Mouse (Mus musculus) embryonic facial prominence, embryonic 15.5 days (tissue): ENCODE results near the gene Psen2. TPM values are rescaled to one million over a fixed set of nuclear protein-coding genes. Genes with fewer than 3 reads are reported as not detected.

Experiments used
- ATAC-seq: fragments of 200-750 bp; cut with Nextera tagmentation; 2 replicates; pipeline ENCODE4 v1.8.0; 2017; ENCODE audit warnings: low read depth, moderate TSS enrichment; ENCODE audit not compliant: insufficient number of reproducible peaks, low FRiP score, low TSS enrichment
- H3K27ac ChIP-seq: fragments of 300-500 bp; sonication (generic); replicated peaks from 2 replicates; pipeline ENCODE4 v1.5.1; 2015; ENCODE audit warnings: mild to moderate bottlenecking, inconsistent platforms
- H3K27me3 ChIP-seq: fragments of 300-500 bp; sonication (generic); 2 replicates; pipeline ENCODE4 v1.6.1; 2015; ENCODE audit warnings: inconsistent platforms
- H3K36me3 ChIP-seq: fragments of 300-500 bp; sonication (generic); 2 replicates; pipeline ENCODE4 v1.6.1; 2015; ENCODE audit warnings: mild to moderate bottlenecking, inconsistent platforms
- H3K4me1 ChIP-seq: fragments of 300-500 bp; sonication (generic); 2 replicates; pipeline ENCODE4 v1.6.1; 2015; ENCODE audit warnings: inconsistent platforms
- H3K4me2 ChIP-seq: fragments of 300-500 bp; sonication (generic); replicated peaks from 2 replicates; pipeline ENCODE4 v1.6.1; 2015; ENCODE audit warnings: mild to moderate bottlenecking, inconsistent platforms
- H3K4me3 ChIP-seq: fragments of 300-500 bp; sonication (generic); replicated peaks from 2 replicates; pipeline ENCODE4 v1.5.1; 2015; ENCODE audit warnings: mild to moderate bottlenecking, inconsistent platforms
- H3K9ac ChIP-seq: fragments of 300-500 bp; sonication (generic); 2 replicates; pipeline ENCODE4 v1.6.1; 2015; ENCODE audit warnings: inconsistent platforms
- H3K9me3 ChIP-seq: fragments of 300-500 bp; sonication (generic); replicated peaks from 2 replicates; pipeline ENCODE4 v1.6.1; 2016; ENCODE audit warnings: inconsistent platforms
- WGBS: fragments of 180-500 bp; shearing (Covaris S2); methylation state at CpG from one replicate; pipeline ENCODE4 v1.1.7; 2015; 5-methylcytosine and 5-hydroxymethylcytosine counted together
- polyA plus RNA-seq: library from polyadenylated mRNA; unstranded; fragments of >200 nt; fragmentation: Nextera tagmentation; extraction: Ambion mirVana; gene quantifications from 2 replicates; pipeline ENCODE4 v1.2.1, GENCODE M21; 2015

The Psen2 gene
- polyA plus RNA-seq, 1 experiment from 2014 or later = 24.6 TPM

GRCm38 (mm10) chr1:180257446-180257845, 5.8 kb downstream of the Psen2 start:
- no peak overlapping the region for H3K9ac ChIP-seq
- H3K4me2 ChIP-seq = no peak overlapping the region
- H3K27me3 ChIP-seq = no peaks in the 10 kb centered on the region
- H3K9me3 ChIP-seq = no peaks in the 10 kb centered on the region
- no peak overlapping the region for H3K4me3 ChIP-seq
- H3K36me3 ChIP-seq = no peaks in the 10 kb centered on the region
- H3K4me1 ChIP-seq = peaks cover 13% of the 10 kb centered on the region
- 87% methylated on average over 6 of the region's 6 CpGs for WGBS
- H3K27ac ChIP-seq = no peak overlapping the region
- no peak for ATAC-seq

- no peaks in the 10 kb centered on the region for H3K36me3 ChIP-seq
- peak overlapping the region; percentile 97 for H3K4me2 ChIP-seq
- peaks cover 13% of the 10 kb centered on the region for H3K4me1 ChIP-seq
- no peak for ATAC-seq
- no peak overlapping the region for H3K27ac ChIP-seq
- 0 out of 2 replicates have a peak overlapping the region, but pooled peaks have one; percentile 33 for H3K9ac ChIP-seq
- no peaks in the 10 kb centered on the region for H3K27me3 ChIP-seq
- 53% methylated on average over 4 of the region's 4 CpGs for WGBS
- no peaks in the 10 kb centered on the region for H3K9me3 ChIP-seq
- peak overlapping the region; percentile 88 for H3K4me3 ChIP-seq
These were observed 6.4 kb downstream of the Psen2 start for GRCm38 (mm10) chr1:180256866-180257265.

GRCm38 (mm10) chr1:180256138-180256674, 7.0 kb downstream of the Psen2 start:
- no peaks in the 10 kb centered on the region for H3K27me3 ChIP-seq
- H3K36me3 ChIP-seq = no peaks in the 10 kb centered on the region
- peak overlapping the region; percentile 88 for H3K4me3 ChIP-seq
- H3K27ac ChIP-seq = peak overlapping the region; percentile 80
- H3K9ac ChIP-seq = peak overlapping the region; percentile 72
- WGBS = under 1% methylated on average over 39 of the region's 39 CpGs
- ATAC-seq = peak; percentile 94
- peak overlapping the region; percentile 97 for H3K4me2 ChIP-seq
- peaks cover 13% of the 10 kb centered on the region for H3K4me1 ChIP-seq
- no peaks in the 10 kb centered on the region for H3K9me3 ChIP-seq

- H3K4me2 ChIP-seq = peak overlapping the region; percentile 97
- peak overlapping the region; percentile 72 for H3K9ac ChIP-seq
- no peaks in the 10 kb centered on the region for H3K27me3 ChIP-seq
- 2% methylated on average over 29 of the region's 33 CpGs for WGBS
- no peaks in the 10 kb centered on the region for H3K36me3 ChIP-seq
- H3K4me1 ChIP-seq = peaks cover 13% of the 10 kb centered on the region
- no peaks in the 10 kb centered on the region for H3K9me3 ChIP-seq
- peak overlapping the region; percentile 80 for H3K27ac ChIP-seq
- peak overlapping the region; percentile 88 for H3K4me3 ChIP-seq
- ATAC-seq = peak; percentile 71
These were observed 7.7 kb downstream of the Psen2 start for GRCm38 (mm10) chr1:180255294-180256117.

- ATAC-seq = no peak
- no peak overlapping the region for H3K27ac ChIP-seq
- no peak overlapping the region for H3K4me2 ChIP-seq
- no peaks in the 10 kb centered on the region for H3K36me3 ChIP-seq
- peaks cover 22% of the 10 kb centered on the region for H3K4me1 ChIP-seq
- WGBS = 87% methylated on average over 5 of the region's 5 CpGs
- H3K9ac ChIP-seq = no peak overlapping the region
- no peaks in the 10 kb centered on the region for H3K27me3 ChIP-seq
- no peak overlapping the region for H3K4me3 ChIP-seq
- H3K9me3 ChIP-seq = no peaks in the 10 kb centered on the region
These were observed 8.9 kb downstream of the Psen2 start for GRCm38 (mm10) chr1:180254316-180254715.

- H3K4me1 ChIP-seq = peaks cover 22% of the 10 kb centered on the region
- no peaks in the 10 kb centered on the region for H3K36me3 ChIP-seq
- H3K4me3 ChIP-seq = no peak overlapping the region
- H3K9me3 ChIP-seq = no peaks in the 10 kb centered on the region
- H3K27me3 ChIP-seq = no peaks in the 10 kb centered on the region
- no peak overlapping the region for H3K27ac ChIP-seq
- no peak overlapping the region for H3K9ac ChIP-seq
- H3K4me2 ChIP-seq = no peak overlapping the region
- WGBS = 81% methylated on average over 11 of the region's 11 CpGs
- no peak for ATAC-seq
These were observed 10.5 kb downstream of the Psen2 start for GRCm38 (mm10) chr1:180252656-180253190.

GRCm38 (mm10) chr1:180251176-180252048, 11.8 kb downstream of the Psen2 start:
- Histone ChIP-seq H3K4me1 (peaks cover 22% of the 10 kb centered on the region), H3K9ac (no peak overlapping the region), H3K9me3 (no peaks in the 10 kb centered on the region), H3K36me3 (no peaks in the 10 kb centered on the region), H3K27me3 (no peaks in the 10 kb centered on the region), H3K27ac (no peak overlapping the region), H3K4me2 (no peak overlapping the region), H3K4me3 (no peak overlapping the region)
- no peak for ATAC-seq
- 59% methylated on average over 10 of the region's 10 CpGs for WGBS

- Histone ChIP-seq H3K27ac (peak overlapping the region; percentile 17; the same call in 1 of the 2 replicates), H3K4me1 (peaks cover 18% of the 10 kb centered on the region), H3K9me3 (no peaks in the 10 kb centered on the region), H3K27me3 (no peaks in the 10 kb centered on the region), H3K36me3 (no peaks in the 10 kb centered on the region), H3K4me3 (no peak overlapping the region; the same call in 1 of the 2 replicates), H3K9ac (no peak overlapping the region), H3K4me2 (no peak overlapping the region)
- WGBS = 51% methylated on average over 8 of the region's 8 CpGs
- no peak for ATAC-seq
These were observed 12.8 kb downstream of the Psen2 start for GRCm38 (mm10) chr1:180250441-180250830.

GRCm38 (mm10) chr1:180249666-180250440, 13.4 kb downstream of the Psen2 start:
- Histone ChIP-seq H3K36me3 (no peaks in the 10 kb centered on the region), H3K9me3 (no peaks in the 10 kb centered on the region), H3K4me2 (peak overlapping the region; percentile 39), H3K27me3 (no peaks in the 10 kb centered on the region), H3K9ac (no peak overlapping the region), H3K4me1 (peaks cover 12% of the 10 kb centered on the region), H3K4me3 (no peak overlapping the region; the same call in 1 of the 2 replicates), H3K27ac (peak overlapping the region; percentile 17; the same call in 1 of the 2 replicates)
- 16% methylated on average over 20 of the region's 20 CpGs for whole genome bisulfite sequencing
- ATAC-seq = peak; percentile 77

- ATAC-seq = no peak
- no peaks in the 10 kb centered on the region for H3K36me3 ChIP-seq
These were observed 14.6 kb downstream of the Psen2 start for GRCm38 (mm10) chr1:180248593-180249146.

More at GRCm38 (mm10) chr1:180248593-180249146, 14.6 kb downstream of the Psen2 start:
- WGBS = 78% methylated on average over 7 of the region's 7 CpGs
- no peak overlapping the region for H3K27ac ChIP-seq
- no peaks in the 10 kb centered on the region for H3K27me3 ChIP-seq
- H3K4me1 ChIP-seq = peaks cover 9% of the 10 kb centered on the region
- H3K4me2 ChIP-seq = no peak overlapping the region
- H3K4me3 ChIP-seq = no peak overlapping the region
- no peaks in the 10 kb centered on the region for H3K9me3 ChIP-seq
- no peak overlapping the region for H3K9ac ChIP-seq
